Mouse (Mus musculus) heart, adult 2 months (tissue): Measurements from ENCODE around the gene Rrp36.

Source experiments
- CTCF ChIP-seq: fragments of 200-600 bp; IDR thresholded peaks from 2 replicates; pipeline ENCODE4 v1.8.1; 2022; ENCODE audit warnings: antibody characterized with exemption, mild to moderate bottlenecking, moderate library complexity
- EP300 ChIP-seq: fragments of 200-500 bp; IDR thresholded peaks from 2 replicates; pipeline ENCODE4 v1.6.1; 2011; ENCODE audit warnings: low read depth, low read length, control low read depth; ENCODE audit not compliant: insufficient read depth
- POLR2A ChIP-seq: fragments of 200-500 bp; IDR thresholded peaks from 2 replicates; pipeline ENCODE4 v1.6.1; 2011; ENCODE audit warnings: mild to moderate bottlenecking, low read depth, low read length, control low read depth; ENCODE audit not compliant: insufficient read depth

DNA sequence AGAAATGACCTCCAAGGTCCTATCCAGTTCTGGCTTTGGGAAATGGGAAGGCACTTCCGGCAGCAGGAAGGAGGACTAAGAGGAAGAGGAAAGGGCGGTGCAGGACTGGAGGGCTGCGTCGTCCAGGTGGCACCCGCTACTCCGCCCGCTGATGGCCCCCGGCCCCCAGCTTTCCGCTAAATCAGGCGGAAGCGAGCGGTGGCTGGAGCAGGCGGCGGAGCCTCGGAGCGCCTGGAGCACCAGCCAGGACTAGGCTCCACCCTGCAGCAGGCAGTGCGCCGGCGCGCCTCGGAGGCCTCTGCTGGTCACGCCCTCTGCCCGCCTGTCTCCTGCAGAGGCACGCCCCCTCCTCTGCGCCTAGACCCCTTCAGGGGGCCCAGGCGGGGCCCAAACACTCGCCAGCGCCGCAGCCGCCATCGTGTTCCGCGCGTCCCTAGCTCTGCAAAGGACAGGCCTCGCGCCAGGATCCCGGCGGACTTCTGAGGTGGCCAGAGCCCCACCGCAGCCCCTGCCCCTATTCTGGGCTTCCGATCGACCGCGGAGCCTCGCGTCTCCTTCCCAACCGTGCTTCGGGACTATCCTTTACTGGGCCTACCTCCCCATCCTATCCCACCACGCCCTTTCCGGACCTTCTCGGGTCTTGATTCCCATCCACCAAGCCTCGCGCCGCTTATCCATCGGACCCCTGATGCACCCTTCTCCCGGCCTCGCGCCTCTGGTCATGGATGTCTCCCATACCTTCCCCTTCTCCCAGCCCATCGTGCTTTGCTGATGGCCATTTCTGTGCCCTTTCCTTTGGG is 23.7 kb downstream of the Rrp36 start, which contains the start of gene Cul7:
- no peak; the same call in 1 of the 2 replicates for TF ChIP-seq CTCF
- TF ChIP-seq EP300 = 0 out of 2 replicates have a peak, but pooled peaks have one; percentile 67
- TF ChIP-seq POLR2A = no peak; the same call in 1 of the 2 replicates
